Mouse (Mus musculus) midbrain, postnatal 0 days (tissue): ENCODE data around the gene Lgals3bp. TPM values are rescaled to one million over a fixed set of nuclear protein-coding genes. Genes with fewer than 3 reads are reported as not detected.

ENCODE experiments used
- ATAC-seq: fragments of 200-750 bp; cut with Nextera tagmentation; 2 replicates; pipeline ENCODE4 v1.8.0; 2017; ENCODE audit warnings: moderate number of reproducible peaks, mild to moderate bottlenecking, moderate TSS enrichment, moderate library complexity; ENCODE audit not compliant: low FRiP score
- DNase-seq: peaks from one replicate; pipeline ENCODE4 v3.0.0-alpha.2; 2015; ENCODE audit warnings: low spot score
- H3K27ac ChIP-seq: fragments of 300-500 bp; sonication (generic); 2 replicates; pipeline ENCODE4 v1.5.1; 2014; ENCODE audit warnings: low read depth, mild to moderate bottlenecking, low read length, mixed read lengths
- H3K27me3 ChIP-seq: fragments of 300-500 bp; sonication (generic); 2 replicates; pipeline ENCODE4 v1.6.1; 2014; ENCODE audit warnings: low read length, control low read depth, mixed read lengths; ENCODE audit not compliant: insufficient read depth
- H3K36me3 ChIP-seq: fragments of 300-500 bp; sonication (generic); 2 replicates; pipeline ENCODE4 v1.6.1; 2014; ENCODE audit warnings: low read length, control low read depth, mixed read lengths; ENCODE audit not compliant: insufficient read depth
- H3K4me1 ChIP-seq: fragments of 300-500 bp; sonication (generic); 2 replicates; pipeline ENCODE4 v1.6.1; 2014; ENCODE audit warnings: mild to moderate bottlenecking, control low read depth, antibody characterized with exemption, low read length, mixed read lengths; ENCODE audit not compliant: insufficient read depth
- H3K4me2 ChIP-seq: fragments of 300-500 bp; sonication (generic); 2 replicates; pipeline ENCODE4 v1.6.1; 2014; ENCODE audit warnings: low read depth, mild to moderate bottlenecking, low read length, mixed read lengths; ENCODE audit not compliant: poor library complexity, severe bottlenecking
- H3K4me3 ChIP-seq: fragments of 300-500 bp; sonication (generic); 2 replicates; pipeline ENCODE4 v1.5.1; 2014; ENCODE audit warnings: low read depth, mild to moderate bottlenecking, low read length, moderate library complexity
- H3K9ac ChIP-seq: fragments of 300-500 bp; sonication (generic); replicated peaks from 2 replicates; pipeline ENCODE4 v1.6.1; 2014; ENCODE audit warnings: mild to moderate bottlenecking, low read length, moderate library complexity, mixed read lengths; ENCODE audit not compliant: poor library complexity, severe bottlenecking
- H3K9me3 ChIP-seq: fragments of 300-500 bp; sonication (generic); 2 replicates; pipeline ENCODE4 v1.6.1; 2016; ENCODE audit warnings: low read length, control low read depth
- CTCF ChIP-seq: IDR thresholded peaks from 2 replicates; pipeline ENCODE4 v1.5.1; 2016; ENCODE audit warnings: antibody characterized with exemption, mild to moderate bottlenecking
- WGBS: fragments of 180-500 bp; shearing (Covaris S2); extraction: QIAGEN DNeasy Blood & Tissue Kit; methylation state at CpG from one replicate; pipeline ENCODE4 v1.1.7; 2014; 5-methylcytosine and 5-hydroxymethylcytosine counted together
- polyA plus RNA-seq: library from polyadenylated mRNA; unstranded; fragments of >200 nt; fragmentation: Nextera tagmentation; extraction: Ambion mirVana; gene quantifications from 2 replicates; pipeline ENCODE4 v1.2.1, GENCODE M21; 2015
- total RNA-seq: library from RNA; depleted of rRNA; stranded (reverse); fragments of >200 nt; gene quantifications from 2 replicates; pipeline ENCODE4 v1.2.3, GENCODE M21; 2014

Lgals3bp gene
- total and polyA plus RNA-seq, 2 experiments from 2014 or later, result 14.2 to 17.4 TPM

DNA sequence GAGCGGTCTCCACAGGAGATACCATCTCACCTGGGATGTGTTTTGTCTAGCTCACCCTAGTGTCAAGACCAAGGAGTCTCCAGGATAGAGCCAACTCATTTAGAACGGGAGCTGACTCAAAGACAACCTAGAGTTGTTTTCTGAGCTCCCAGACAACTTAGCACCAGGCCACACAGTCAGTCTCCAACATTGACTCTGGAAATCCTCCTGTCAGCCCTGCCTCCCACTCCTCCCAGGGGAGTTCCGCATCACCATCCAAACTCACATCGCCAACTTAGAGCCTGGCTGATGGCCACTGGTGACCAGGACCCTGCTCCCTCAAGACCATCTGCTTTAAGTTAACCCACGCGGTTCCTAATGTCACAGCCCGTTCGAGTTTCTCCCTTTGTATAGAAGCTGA is 26.4 kb downstream of the Lgals3bp start:
- Histone ChIP-seq H3K27ac (no peak overlapping the region), H3K4me1 (no peaks in the 10 kb centered on the region), H3K4me2 (no peak overlapping the region), H3K9me3 (no peaks in the 10 kb centered on the region), H3K9ac (no peak overlapping the region), H3K27me3 (no peaks in the 10 kb centered on the region), H3K36me3 (no peaks in the 10 kb centered on the region), H3K4me3 (no peak overlapping the region)
- ATAC-seq (no peak), DNase-seq (no peak)
- no peak for TF ChIP-seq CTCF
- WGBS, result 83% methylated on average over 8 of the region's 8 CpGs

DNA sequence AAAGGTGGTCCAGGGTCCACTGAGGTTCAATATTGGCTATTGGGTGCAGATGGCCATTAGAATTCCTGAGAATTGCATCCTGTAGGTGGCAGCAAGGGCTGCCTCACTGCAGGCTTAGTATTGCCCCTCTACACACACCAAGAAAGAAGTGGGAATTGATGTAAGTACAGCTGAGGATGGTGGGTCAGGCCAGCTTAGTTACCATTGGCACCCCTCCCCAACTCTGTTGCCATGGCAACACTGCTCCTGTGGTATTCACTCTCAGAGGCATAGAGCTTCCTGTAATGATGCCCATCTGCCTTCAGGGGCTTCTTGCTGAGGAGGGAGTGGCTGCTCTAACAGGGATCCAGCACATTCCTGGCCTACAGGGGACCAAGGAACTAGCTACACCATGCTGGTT is 26.9 kb downstream of the Lgals3bp start:
- no peak overlapping the region for H3K4me3 ChIP-seq
- no peak overlapping the region for H3K9ac ChIP-seq
- no peak overlapping the region for H3K4me2 ChIP-seq
- no peaks in the 10 kb centered on the region for H3K4me1 ChIP-seq
- no peaks in the 10 kb centered on the region for H3K27me3 ChIP-seq
- no peak overlapping the region for H3K27ac ChIP-seq
- H3K36me3 ChIP-seq, result no peaks in the 10 kb centered on the region
- no peaks in the 10 kb centered on the region for H3K9me3 ChIP-seq
- peak; percentile 70 for DNase-seq
- TF ChIP-seq CTCF, result peak; percentile 38; the same call in 1 of the 2 replicates
- ATAC-seq, result peak; percentile 47; the same call in 1 of the 2 replicates

DNA sequence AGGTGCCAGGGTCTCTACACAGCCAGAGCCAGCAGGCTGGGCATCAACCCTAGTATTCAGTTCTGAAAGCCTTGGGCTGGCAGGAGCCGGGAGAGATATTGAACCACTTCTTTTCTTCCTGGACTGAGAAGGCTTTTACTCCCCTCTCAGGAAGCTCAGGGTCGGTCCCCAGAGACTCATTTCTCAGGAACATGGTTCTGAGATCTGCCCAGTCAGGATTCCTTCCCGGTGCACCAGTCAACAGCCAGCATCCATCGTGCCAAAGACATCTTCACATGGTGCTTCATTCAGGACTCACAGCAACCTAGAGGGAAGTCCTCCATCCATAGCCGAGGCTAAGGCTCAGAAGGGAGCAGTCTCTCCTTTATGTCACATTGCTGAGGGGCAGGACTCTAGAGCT is 27.4 kb downstream of the Lgals3bp start:
- Histone ChIP-seq H3K9me3 (no peaks in the 10 kb centered on the region), H3K27me3 (no peaks in the 10 kb centered on the region), H3K4me3 (no peak overlapping the region), H3K4me2 (no peak overlapping the region), H3K36me3 (no peaks in the 10 kb centered on the region), H3K9ac (no peak overlapping the region), H3K27ac (no peak overlapping the region), H3K4me1 (no peaks in the 10 kb centered on the region)
- DNase-seq (no peak), ATAC-seq (no peak)
- 54% methylated on average over 5 of the region's 5 CpGs for WGBS
- no peak for TF ChIP-seq CTCF

DNA sequence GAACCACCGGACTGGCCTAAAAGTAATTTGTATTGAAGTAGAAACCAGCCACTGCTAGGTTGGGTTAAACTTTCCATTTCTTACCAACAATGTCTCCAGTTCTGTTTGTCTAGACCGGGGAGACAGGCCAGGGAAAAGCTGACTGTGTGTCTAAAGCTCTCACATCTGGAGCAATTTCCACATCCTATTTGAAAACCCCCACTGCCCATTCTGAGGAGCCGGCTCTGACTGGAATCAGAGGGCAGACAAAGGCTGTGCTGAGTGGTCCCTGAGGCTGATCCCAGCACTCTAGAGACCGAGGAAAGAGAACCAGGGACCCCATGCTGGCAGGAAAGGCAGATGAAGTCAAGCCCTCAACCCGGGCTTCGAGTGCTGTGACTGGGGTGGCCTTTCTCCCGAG is 29.3 kb downstream of the Lgals3bp start:
- ATAC-seq, result no peak
- 54% methylated on average over 7 of the region's 7 CpGs for WGBS

DNA sequence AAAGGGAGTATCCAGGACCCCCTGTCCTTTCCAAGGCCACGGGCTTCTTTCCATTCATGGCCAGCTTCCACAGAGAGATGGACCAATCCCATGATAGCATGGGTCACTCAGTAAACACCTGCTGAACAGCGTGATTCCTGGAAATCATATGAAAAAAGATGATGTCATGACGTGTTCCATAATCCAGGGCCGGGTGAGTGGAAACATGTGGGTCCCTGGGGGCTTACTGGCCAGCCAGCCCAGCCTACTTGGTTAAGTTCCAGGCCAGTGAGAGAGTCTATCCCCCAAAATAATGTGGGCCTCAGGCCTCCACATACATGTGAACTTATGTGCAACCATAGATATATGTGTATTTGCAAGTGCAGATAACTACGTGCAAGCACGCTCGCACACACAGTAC is 30.0 kb downstream of the Lgals3bp start:
- no peaks in the 10 kb centered on the region for H3K4me1 ChIP-seq
- H3K27ac ChIP-seq, result no peak overlapping the region
- no peak for ATAC-seq
- no peak for TF ChIP-seq CTCF
- H3K36me3 ChIP-seq, result no peaks in the 10 kb centered on the region
- H3K27me3 ChIP-seq, result no peaks in the 10 kb centered on the region
- no peak for DNase-seq
- no peak overlapping the region for H3K4me3 ChIP-seq
- H3K9me3 ChIP-seq, result no peaks in the 10 kb centered on the region
- no peak overlapping the region for H3K9ac ChIP-seq
- WGBS, result 95% methylated on average over 7 of the region's 7 CpGs
- H3K4me2 ChIP-seq, result no peak overlapping the region

More for the DNA sequence above, 29.3 kb downstream of the Lgals3bp start:
- no peaks in the 10 kb centered on the region for H3K4me1 ChIP-seq
- H3K9ac ChIP-seq, result no peak overlapping the region
- TF ChIP-seq CTCF, result no peak
- H3K4me2 ChIP-seq, result no peak overlapping the region
- H3K36me3 ChIP-seq, result no peaks in the 10 kb centered on the region
- H3K27ac ChIP-seq, result no peak overlapping the region
- no peaks in the 10 kb centered on the region for H3K9me3 ChIP-seq
- no peaks in the 10 kb centered on the region for H3K27me3 ChIP-seq
- no peak for DNase-seq
- no peak overlapping the region for H3K4me3 ChIP-seq

DNA sequence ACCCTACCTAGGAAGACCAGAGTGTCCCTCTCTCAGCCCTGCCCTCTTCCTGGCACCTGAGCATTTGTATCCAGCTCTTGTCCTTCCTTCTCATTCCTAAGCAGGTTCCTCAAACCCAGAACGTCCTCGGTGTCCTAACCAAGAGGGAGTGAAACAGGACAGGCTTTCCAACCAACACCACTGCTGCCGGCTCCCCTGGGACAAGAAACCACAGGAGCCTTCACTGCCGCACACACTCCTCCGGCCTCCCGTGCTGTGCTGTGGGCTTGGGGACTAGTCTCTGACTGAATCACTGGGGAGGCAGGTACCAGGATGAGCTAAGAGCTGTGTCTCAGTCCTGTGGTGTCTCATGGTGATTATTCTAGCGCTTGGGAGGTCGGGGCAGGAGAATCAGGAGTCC is 32.2 kb downstream of the Lgals3bp start:
- Histone ChIP-seq H3K4me1 (no peaks in the 10 kb centered on the region), H3K27ac (no peak overlapping the region), H3K4me2 (no peak overlapping the region), H3K36me3 (no peaks in the 10 kb centered on the region), H3K9ac (no peak overlapping the region), H3K4me3 (no peak overlapping the region), H3K9me3 (no peaks in the 10 kb centered on the region), H3K27me3 (no peaks in the 10 kb centered on the region)
- ATAC-seq, result no peak
- 75% methylated on average over 8 of the region's 8 CpGs for WGBS
- no peak for DNase-seq
- no peak for TF ChIP-seq CTCF
